Mouse (Mus musculus): Measurements from ENCODE around the gene Gimap4. TPM values are rescaled to one million over a fixed set of nuclear protein-coding genes. Genes with fewer than 3 reads are reported as not detected.

Gene Gimap4
- total RNA-seq, 2 experiments from 2014 or later: 0.40 to 0.90 TPM

DNA sequence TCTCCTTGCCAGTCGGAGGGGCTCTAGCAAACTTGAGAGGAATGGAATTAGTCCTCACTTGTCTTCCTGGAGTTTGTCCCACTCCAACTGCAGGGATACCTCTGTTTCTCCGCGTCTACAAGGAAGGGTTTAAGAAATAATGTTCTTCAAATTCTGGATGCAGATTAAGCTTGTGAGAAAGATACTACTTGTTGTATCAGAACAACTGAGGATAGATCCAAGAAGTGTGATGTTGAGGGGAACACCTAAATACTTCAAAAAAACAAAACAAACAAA is 55.4 kb downstream of the Gimap4 start:
- intact Hi-C loops (cut with DNase I): no loop called here

GRCm38 (mm10) chr6:48740501-48741169 is 56.3 kb downstream of the Gimap4 start:
- intact Hi-C loops (cut with DNase I): no loop called here
- DNase-seq (ENCODE audit: low spot score in 2 of 2): no peak

More for the DNA sequence above, 55.4 kb downstream of the Gimap4 start:
- no peak for DNase-seq (ENCODE audit: low spot score in 2 of 2)

DNA sequence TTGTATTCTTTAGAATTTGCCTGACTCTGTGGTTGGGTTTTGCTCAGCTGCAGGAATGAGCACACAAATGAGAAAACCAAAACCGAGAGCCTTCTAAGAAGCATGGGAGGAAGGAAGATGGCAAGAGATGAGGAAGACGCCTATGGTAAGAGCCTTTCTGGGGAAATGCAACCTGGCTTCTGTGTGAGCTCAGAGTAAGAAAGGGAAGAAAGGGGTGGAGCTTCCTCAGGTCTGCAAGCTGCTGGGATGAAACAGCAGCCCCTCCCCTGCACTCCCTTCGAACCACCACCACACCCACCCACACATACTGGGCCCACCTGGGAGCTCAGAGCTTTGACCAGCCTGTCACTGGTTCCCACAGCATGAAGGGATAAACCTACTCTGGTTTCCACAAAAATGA is 56.9 kb downstream of the Gimap4 start:
- intact Hi-C loops (cut with DNase I): no loop called here
- no peak for DNase-seq (ENCODE audit: low spot score in 2 of 2)

Other genes starting within 250 kb of the Gimap4 start
- 10 to 100 TPM; 15.8 to 21.2 TPM for gene Zfp467, start 238.7 kb upstream of the Gimap4 start, total RNA-seq (2021)
- under 1 TPM; 0.59 to 0.64 TPM for gene Sspo, start 236.3 kb upstream of the Gimap4 start, total RNA-seq (2021)
- gene Atp6v0e2, start 146.9 kb upstream of the Gimap4 start, total RNA-seq (2021): 100 to 1,000 TPM; 520 to 530 TPM
- 10 to 100 TPM; 29.0 to 30.6 TPM for gene Lrrc61, start 129.8 kb upstream of the Gimap4 start, total RNA-seq (2021)
- 10 to 100 TPM; 10.3 to 10.9 TPM for gene Rarres2, start 111.8 kb upstream of the Gimap4 start, total RNA-seq (2021)
- gene Gm45021, start 94.9 kb upstream of the Gimap4 start, total RNA-seq (2021): not detected
- gene Repin1, start 90.7 kb upstream of the Gimap4 start, total RNA-seq (2021): 10 to 100 TPM; 34.0 to 36.7 TPM
- not detected for gene Gm44965, start 90.6 kb upstream of the Gimap4 start, total RNA-seq (2021)
- gene Zfp775, start 82.5 kb upstream of the Gimap4 start, total RNA-seq (2021): 1 to 10 TPM; 6.0 to 7.4 TPM
- gene AI854703, start 57.8 kb upstream of the Gimap4 start, total RNA-seq (2021): 10 to 100 TPM; 15.6 to 18.4 TPM
- under 1 TPM; 0.97 to 0.99 TPM for gene Gimap8, start 37.3 kb upstream of the Gimap4 start, total RNA-seq (2021)
- 1 to 10 TPM in 1 of 2 experiments, under 1 TPM in 1; 0.83 to 1.4 TPM for gene Gimap9, start 8.4 kb upstream of the Gimap4 start, total RNA-seq (2021)
- gene Gimap6, start 23.7 kb downstream of the Gimap4 start, total RNA-seq (2021): 1 to 10 TPM; 6.4 to 6.5 TPM
- gene Gm28053, start 34.1 kb downstream of the Gimap4 start, total RNA-seq (2021): 1 to 10 TPM in 1 of 2 experiments, not detected in 1; 1.4 TPM
- not detected for gene Gimap7, start 34.1 kb downstream of the Gimap4 start, total RNA-seq (2021)
- gene Gimap1, start 54.5 kb downstream of the Gimap4 start, total RNA-seq (2021): 1 to 10 TPM; 2.2 TPM
- gene Gimap5, start 61.6 kb downstream of the Gimap4 start, total RNA-seq (2021): 1 to 10 TPM in 1 of 2 experiments, under 1 TPM in 1; 0.77 to 1.5 TPM
- not detected for gene Gimap3, start 86.3 kb downstream of the Gimap4 start, total RNA-seq (2021)
- 10 to 100 TPM; 20.4 to 23.8 TPM for gene Tmem176a, start 156.4 kb downstream of the Gimap4 start, total RNA-seq (2021)
- gene Tmem176b, start 156.9 kb downstream of the Gimap4 start, total RNA-seq (2021): 10 to 100 TPM; 45.7 to 47.3 TPM
- not detected for gene Aoc1, start 188.3 kb downstream of the Gimap4 start, total RNA-seq (2021)
- not detected for gene 1600015I10Rik, start 245.3 kb downstream of the Gimap4 start, total RNA-seq (2021)

All from left cerebral cortex, postnatal 14 days (tissue).